Mouse (Mus musculus) spleen, adult 2 months (tissue): ENCODE measurements at regions not wholly inside any gene's neighbourhood (a gene's known extent, or its start where the extent isn't known, plus 50 kb on each side); places are given as distances from the start of the nearest gene placed in this dataset.

Source experiments
- CTCF ChIP-seq: fragments of 200-500 bp; IDR thresholded peaks from 2 replicates; pipeline ENCODE4 v1.5.1; 2011; ENCODE audit warnings: mild to moderate bottlenecking, inconsistent platforms; ENCODE audit not compliant: insufficient read depth, insufficient read length, insufficient replicate concordance; ENCODE audit errors: extremely low read depth
- POLR2A ChIP-seq: fragments of 200-500 bp; IDR thresholded peaks from 2 replicates; pipeline ENCODE4 v1.6.1; 2011; ENCODE audit warnings: low read depth, low read length, inconsistent platforms

DNA sequence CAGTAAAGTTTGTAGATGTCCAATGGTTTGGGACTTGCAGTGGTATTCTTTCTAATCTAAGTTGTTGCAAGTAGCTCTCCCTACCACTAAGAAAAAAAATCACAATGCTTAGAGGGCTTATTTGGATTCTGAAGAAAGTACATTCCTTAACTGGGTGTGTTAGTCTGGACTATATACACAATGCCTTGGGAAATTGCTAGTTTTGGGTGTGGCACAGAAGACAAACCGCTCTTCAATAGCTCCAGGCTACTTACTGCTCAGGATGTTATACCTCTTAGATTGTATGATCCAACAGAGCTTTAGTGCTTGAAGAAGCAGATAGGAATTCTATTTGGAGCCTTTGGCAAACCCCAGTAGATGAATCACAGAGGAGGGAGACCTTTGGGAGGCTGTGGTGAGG lies 369.6 kb upstream of the Slco3a1 start:
- TF ChIP-seq CTCF (no peak), POLR2A (no peak)
